In the genomic region with DNA sequence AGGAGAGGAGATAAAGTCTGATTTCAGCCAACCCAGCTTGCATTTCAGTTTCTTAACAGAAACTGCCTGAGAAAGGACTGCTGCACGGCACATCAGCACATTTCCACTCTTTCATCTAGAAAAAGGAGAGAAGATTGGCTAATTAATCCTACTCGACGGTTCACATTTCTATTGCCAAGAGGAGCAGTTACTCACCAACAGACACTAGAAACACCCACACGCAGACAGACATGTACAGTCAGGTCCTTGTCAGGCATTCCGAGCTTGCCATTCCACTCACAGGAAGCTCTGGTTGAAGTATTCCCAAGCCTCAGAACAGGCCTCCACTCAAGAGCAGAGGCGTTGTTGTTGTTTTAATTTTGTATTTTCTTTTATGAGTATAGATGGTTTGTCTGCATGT, we compare ENCODE assay signal across 27 mouse cellular contexts. TPM values are rescaled to one million over a fixed set of nuclear protein-coding genes. Genes with fewer than 3 reads are reported as not detected.
DNase-seq lines count a peak whose midpoint lies in the region; ATAC-seq and TF ChIP-seq lines count a peak whose summit lies in the region.
"Had no signal": no experiment of that assay in that cellular context is flagged by ENCODE, and none has a peak within 500 bp of the region (broad histone marks: within the 10 kb centered on the region; RNA-seq: fewer than 3 reads in every experiment).

No protein-coding gene starts in this region.

- no peak for ATAC-seq in embryonic facial prominence, embryonic 13.5 days (ENCODE audit: insufficient number of reproducible peaks, insufficient read depth, low FRiP score, low TSS enrichment, low read depth)
- ATAC-seq: forebrain, embryonic 14.5 days; lung, postnatal 0 days; midbrain, embryonic 15.5 days had no signal

- no peaks in the 10 kb centered on the region for H3K36me3 ChIP-seq in embryonic facial prominence, embryonic 13.5 days
- H3K36me3 ChIP-seq in embryonic facial prominence, embryonic 10.5 days (replicated peaks): no peaks in the 10 kb centered on the region
- H3K36me3 ChIP-seq: heart, embryonic 12.5 days; liver, embryonic 13.5 days; midbrain, embryonic 15.5 days; neural tube, embryonic 15.5 days had no signal

- no peaks in the 10 kb centered on the region for H3K27me3 ChIP-seq in embryonic facial prominence, embryonic 13.5 days
- no peaks in the 10 kb centered on the region for H3K27me3 ChIP-seq in embryonic facial prominence, embryonic 10.5 days (replicated peaks; ENCODE audit: low read depth, poor library complexity, severe bottlenecking)
- H3K27me3 ChIP-seq: CH12.LX; midbrain, embryonic 15.5 days; neural tube, embryonic 15.5 days had no signal

- TF ChIP-seq CTCF in layer of hippocampus, adult 2 months (conservative IDR thresholded peaks at IDR 0.05): no peak

- H3K4me2 ChIP-seq in embryonic facial prominence, embryonic 13.5 days: no peak overlapping the region
- H3K4me2 ChIP-seq: heart, embryonic 12.5 days; hindbrain, embryonic 14.5 days; liver, embryonic 13.5 days; midbrain, embryonic 15.5 days; neural tube, embryonic 15.5 days had no signal

- no peaks in the 10 kb centered on the region for H3K9me3 ChIP-seq in embryonic facial prominence, embryonic 13.5 days
- no peaks in the 10 kb centered on the region for H3K9me3 ChIP-seq in embryonic facial prominence, embryonic 10.5 days
- H3K9me3 ChIP-seq: heart, embryonic 12.5 days; liver, embryonic 13.5 days; midbrain, embryonic 15.5 days; neural tube, embryonic 15.5 days had no signal

- no peak overlapping the region for H3K9ac ChIP-seq in embryonic facial prominence, embryonic 13.5 days
- H3K9ac ChIP-seq: heart, embryonic 12.5 days; hindbrain, embryonic 14.5 days; liver, embryonic 13.5 days; midbrain, embryonic 15.5 days; neural tube, embryonic 15.5 days had no signal

- 69% methylated on average over 6 of the region's 6 CpGs for WGBS in embryonic facial prominence, embryonic 13.5 days
- WGBS in embryonic facial prominence, embryonic 10.5 days: 85% methylated on average over 6 of the region's 6 CpGs

- H3K4me3 ChIP-seq in embryonic facial prominence, embryonic 13.5 days: no peak overlapping the region
- H3K4me3 ChIP-seq in embryonic facial prominence, embryonic 10.5 days: no peak overlapping the region
- no peak overlapping the region for H3K4me3 ChIP-seq in layer of hippocampus, adult 2 months
- H3K4me3 ChIP-seq: heart, embryonic 12.5 days; liver, embryonic 13.5 days; midbrain, embryonic 15.5 days; neural tube, embryonic 15.5 days had no signal

- H3K27ac ChIP-seq in embryonic facial prominence, embryonic 13.5 days: peak overlapping the region; percentile 17; the same call in 1 of the 2 replicates
- no peak overlapping the region for H3K27ac ChIP-seq in embryonic facial prominence, embryonic 10.5 days (replicated peaks)
- H3K27ac ChIP-seq in layer of hippocampus, adult 2 months: peak overlapping the region; percentile 36; the same call in 1 of the 2 replicates
- H3K27ac ChIP-seq: hindbrain, embryonic 14.5 days; liver, embryonic 13.5 days; macrophage; midbrain, embryonic 15.5 days; neural tube, embryonic 15.5 days had no signal

- peaks cover 20% of the 10 kb centered on the region for H3K4me1 ChIP-seq in embryonic facial prominence, embryonic 13.5 days
- H3K4me1 ChIP-seq in embryonic facial prominence, embryonic 10.5 days: peaks cover 12% of the 10 kb centered on the region

- DNase-seq in embryonic facial prominence, embryonic 10.5 days (ENCODE audit: low spot score): no peak
- DNase-seq in layer of hippocampus, adult 2 months (ENCODE audit: low spot score in 2 of 2): peak in 1 of 2 experiments; percentile 47
- DNase-seq in layer of hippocampus, adult 11-12 months (ENCODE audit: low spot score): no peak
- peak; percentile 85 for DNase-seq in fat pad, adult 2 months (ENCODE audit: extremely low read depth, low read depth, low spot score)
- DNase-seq in cerebellum, adult 8-10 months: no peak
- no peak for DNase-seq in gastrocnemius, adult 18-20 months (ENCODE audit: low spot score)
- DNase-seq: adrenal gland, adult 8-10 months; cerebellum, adult 9-10 months; cerebellum, postnatal 36 days; embryo, embryonic 11 days; gastrocnemius, postnatal 10 days; kidney, adult 18-20 months; kidney, postnatal 36 days; layer of hippocampus, postnatal 36 days; left cerebral cortex, postnatal 4 days; liver, embryonic 13.5 days; lung, adult 18-20 months; thymus, postnatal 14 days had no signal

RNA-seq across cellular contexts. Expression of a gene that starts 11.6 kb away (rescaled TPM):
- polyA plus RNA-seq in embryonic facial prominence, embryonic 13.5 days (2015; fragmentation: Nextera tagmentation; extraction: Ambion mirVana): 55.0 and 55.9 TPM in 2 replicates
- polyA plus RNA-seq in embryonic facial prominence, embryonic 10.5 days (2016; fragmentation: Nextera tagmentation; extraction: Ambion mirVana): 65.8 and 66.2 TPM in 2 replicates
- 10 to 100 TPM; 38.2 to 40.6 TPM for total RNA-seq in layer of hippocampus, adult 2 months (2021)
- 10 to 100 TPM; 14.2 to 14.5 TPM for total RNA-seq in gastrocnemius, adult 18-20 months (2021)

RNA-seq across cellular contexts. Expression of a gene that starts 42.7 kb away (rescaled TPM):
- 84.0 and 91.0 TPM in 2 replicates for polyA plus RNA-seq in embryonic facial prominence, embryonic 13.5 days (2015; fragmentation: Nextera tagmentation; extraction: Ambion mirVana)
- 85.8 and 90.1 TPM in 2 replicates for polyA plus RNA-seq in embryonic facial prominence, embryonic 10.5 days (2016; fragmentation: Nextera tagmentation; extraction: Ambion mirVana)
- total RNA-seq in layer of hippocampus, adult 2 months (2021): 100 to 1,000 TPM; 110 to 113 TPM
- 10 to 100 TPM; 22.0 to 23.4 TPM for total RNA-seq in gastrocnemius, adult 18-20 months (2021)

Comparison
In these comparisons a context has a peak if more than half of its experiments do, and no peak if none do; other contexts are left out.
1. RNA of a gene that starts 42.7 kb away (total RNA-seq): 110 to 113 TPM in layer of hippocampus, adult 2 months; 22.0 to 23.4 TPM in gastrocnemius, adult 18-20 months; every median in the first group is over 4 times any median in the second.